Mouse (Mus musculus): ENCODE measurements around the gene Tbpl1.

- TF ChIP-seq CTCF (IDR thresholded peaks at IDR 0.05; ENCODE audit: insufficient read depth, low read length) (no peak), POLR2A (IDR thresholded peaks at IDR 0.05; ENCODE audit: borderline replicate concordance, extremely low read depth, low read depth, low read length) (no peak)
Observed at GRCm38 (mm10) chr10:22725166-22725565, 6.6 kb downstream of the Tbpl1 start.
